Mouse (Mus musculus) midbrain, postnatal 0 days (tissue): ENCODE data around the gene C9orf72. TPM values are rescaled to one million over a fixed set of nuclear protein-coding genes. Genes with fewer than 3 reads are reported as not detected.
"Not testable (repeated sequence)": the region's sequence is repeated elsewhere in the genome, so short reads cannot be mapped to it uniquely, and the experiment has no call there.

Source experiments
- ATAC-seq: fragments of 200-750 bp; cut with Nextera tagmentation; 2 replicates; pipeline ENCODE4 v1.8.0; 2017; ENCODE audit warnings: moderate number of reproducible peaks, mild to moderate bottlenecking, moderate TSS enrichment, moderate library complexity; ENCODE audit not compliant: low FRiP score
- DNase-seq: peaks from one replicate; pipeline ENCODE4 v3.0.0-alpha.2; 2015; ENCODE audit warnings: low spot score
- H3K27ac ChIP-seq: fragments of 300-500 bp; sonication (generic); 2 replicates; pipeline ENCODE4 v1.5.1; 2014; ENCODE audit warnings: low read depth, mild to moderate bottlenecking, low read length, mixed read lengths
- H3K27me3 ChIP-seq: fragments of 300-500 bp; sonication (generic); 2 replicates; pipeline ENCODE4 v1.6.1; 2014; ENCODE audit warnings: low read length, control low read depth, mixed read lengths; ENCODE audit not compliant: insufficient read depth
- H3K36me3 ChIP-seq: fragments of 300-500 bp; sonication (generic); 2 replicates; pipeline ENCODE4 v1.6.1; 2014; ENCODE audit warnings: low read length, control low read depth, mixed read lengths; ENCODE audit not compliant: insufficient read depth
- H3K4me1 ChIP-seq: fragments of 300-500 bp; sonication (generic); 2 replicates; pipeline ENCODE4 v1.6.1; 2014; ENCODE audit warnings: mild to moderate bottlenecking, control low read depth, antibody characterized with exemption, low read length, mixed read lengths; ENCODE audit not compliant: insufficient read depth
- H3K4me2 ChIP-seq: fragments of 300-500 bp; sonication (generic); 2 replicates; pipeline ENCODE4 v1.6.1; 2014; ENCODE audit warnings: low read depth, mild to moderate bottlenecking, low read length, mixed read lengths; ENCODE audit not compliant: poor library complexity, severe bottlenecking
- H3K4me3 ChIP-seq: fragments of 300-500 bp; sonication (generic); 2 replicates; pipeline ENCODE4 v1.5.1; 2014; ENCODE audit warnings: low read depth, mild to moderate bottlenecking, low read length, moderate library complexity
- H3K9ac ChIP-seq: fragments of 300-500 bp; sonication (generic); replicated peaks from 2 replicates; pipeline ENCODE4 v1.6.1; 2014; ENCODE audit warnings: mild to moderate bottlenecking, low read length, moderate library complexity, mixed read lengths; ENCODE audit not compliant: poor library complexity, severe bottlenecking
- H3K9me3 ChIP-seq: fragments of 300-500 bp; sonication (generic); 2 replicates; pipeline ENCODE4 v1.6.1; 2016; ENCODE audit warnings: low read length, control low read depth
- CTCF ChIP-seq: IDR thresholded peaks from 2 replicates; pipeline ENCODE4 v1.5.1; 2016; ENCODE audit warnings: antibody characterized with exemption, mild to moderate bottlenecking
- WGBS: fragments of 180-500 bp; shearing (Covaris S2); extraction: QIAGEN DNeasy Blood & Tissue Kit; methylation state at CpG from one replicate; pipeline ENCODE4 v1.1.7; 2014; 5-methylcytosine and 5-hydroxymethylcytosine counted together
- polyA plus RNA-seq: library from polyadenylated mRNA; unstranded; fragments of >200 nt; fragmentation: Nextera tagmentation; extraction: Ambion mirVana; gene quantifications from 2 replicates; pipeline ENCODE4 v1.2.1, GENCODE M21; 2015
- total RNA-seq: library from RNA; depleted of rRNA; stranded (reverse); fragments of >200 nt; gene quantifications from 2 replicates; pipeline ENCODE4 v1.2.3, GENCODE M21; 2014; rRNA removed

C9orf72 gene
- total RNA-seq = 54.4 and 65.9 TPM in 2 replicates
- polyA plus RNA-seq = 49.7 and 51.7 TPM in 2 replicates

DNA sequence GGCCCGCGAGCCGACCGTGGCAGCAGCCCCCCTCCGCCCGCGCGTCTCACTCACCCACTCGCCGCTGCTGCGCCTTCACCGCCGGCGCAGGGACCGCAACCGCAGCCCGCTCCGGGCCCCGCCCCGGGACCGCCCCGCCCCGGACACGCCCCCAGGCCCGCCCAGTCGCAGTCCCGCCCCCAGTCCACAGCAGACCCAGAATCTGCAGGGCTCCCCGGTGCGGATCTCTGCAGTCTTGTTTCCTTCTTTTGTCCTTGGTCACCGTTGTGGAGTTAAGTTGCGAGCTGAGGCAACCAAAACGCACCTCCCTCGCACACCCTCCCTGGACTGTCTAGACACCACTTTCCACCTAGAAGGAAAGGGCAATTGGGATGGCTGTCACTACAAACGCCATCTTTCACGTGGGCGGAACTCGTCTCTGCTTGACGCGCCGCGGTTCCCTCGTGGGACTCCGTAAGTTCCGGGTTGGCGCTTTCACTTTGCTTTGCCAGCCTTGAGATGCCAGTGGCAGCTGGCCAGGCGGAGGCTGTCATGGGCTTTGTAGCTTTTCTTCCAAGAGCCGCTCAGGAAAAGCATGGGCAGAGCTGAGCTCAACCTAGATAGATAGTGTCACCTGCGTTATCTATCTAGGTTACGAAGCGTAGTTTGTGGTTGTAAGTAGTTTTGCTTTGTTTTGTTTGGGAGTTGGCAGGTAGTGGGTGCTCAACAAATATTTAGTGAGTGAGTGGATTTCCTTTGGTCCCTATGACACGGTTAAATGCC lies at the start of gene C9orf72:
Gene C9orf72 (minus strand): TSS at position 442 of the 762 bp plus-strand sequence.
- ATAC-seq (peak; percentile 96), DNase-seq (peak; percentile 99)
- H3K4me2 ChIP-seq = peak within 1 kb of the TSS; percentile 82
- peak within 1 kb of the TSS; percentile 93 for H3K4me3 ChIP-seq
- no peaks in the 10 kb centered on the region for H3K27me3 ChIP-seq
- WGBS = under 1% methylated on average over 41 of the region's 51 CpGs
- no peaks in the 10 kb centered on the region for H3K36me3 ChIP-seq
- TF ChIP-seq CTCF = no peak; the same call in 1 of the 2 replicates
- H3K4me1 ChIP-seq = no peaks in the 10 kb centered on the region
- H3K27ac ChIP-seq = peak within 1 kb of the TSS; percentile 78
- no peaks in the 10 kb centered on the region for H3K9me3 ChIP-seq
- H3K9ac ChIP-seq = peak within 1 kb of the TSS; percentile 80

GRCm38 (mm10) chr4:35259006-35259405 lies 33.0 kb upstream of the C9orf72 start:
- Histone ChIP-seq H3K27ac (no peak overlapping the region), H3K9me3 (no peaks in the 10 kb centered on the region), H3K4me2 (no peak overlapping the region), H3K4me3 (no peak overlapping the region), H3K36me3 (no peaks in the 10 kb centered on the region), H3K27me3 (no peaks in the 10 kb centered on the region), H3K4me1 (no peaks in the 10 kb centered on the region), H3K9ac (no peak overlapping the region)
- DNase-seq = no peak
- no peak for TF ChIP-seq CTCF
- 81% methylated on average over 9 of the region's 9 CpGs for WGBS
- ATAC-seq = no peak

- no peak overlapping the region for H3K9ac ChIP-seq
- no peak for TF ChIP-seq CTCF
- no peaks in the 10 kb centered on the region for H3K4me1 ChIP-seq
- DNase-seq (no peak), ATAC-seq (no peak)
- H3K36me3 ChIP-seq = no peaks in the 10 kb centered on the region
- H3K4me2 ChIP-seq = no peak overlapping the region
- WGBS = 87% methylated on average over 1 of the region's 1 CpGs
- H3K4me3 ChIP-seq = no peak overlapping the region
- no peaks in the 10 kb centered on the region for H3K9me3 ChIP-seq
- no peak overlapping the region for H3K27ac ChIP-seq
- no peaks in the 10 kb centered on the region for H3K27me3 ChIP-seq
Observed at GRCm38 (mm10) chr4:35244023-35244422, 18.0 kb upstream of the C9orf72 start.

DNA sequence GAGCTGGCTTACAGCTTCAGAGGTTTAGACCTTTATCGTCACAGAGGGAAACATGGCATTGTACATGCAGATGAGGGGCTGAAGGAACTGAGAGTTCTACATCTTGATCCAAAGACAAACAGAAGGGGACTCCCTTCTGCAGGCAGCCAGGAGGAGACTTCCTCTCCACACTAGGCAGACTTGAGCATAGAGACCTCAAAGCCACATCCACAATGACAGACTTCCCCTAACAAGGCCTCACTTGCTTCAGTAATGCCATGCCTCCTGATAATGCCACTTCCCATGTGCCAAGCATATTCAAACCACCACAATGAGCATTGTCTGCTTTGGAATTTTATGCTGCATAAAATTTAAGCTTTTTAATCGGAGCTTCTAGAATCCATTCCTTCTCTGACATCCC lies 15.8 kb upstream of the C9orf72 start:
- 84% methylated on average over 2 of the region's 2 CpGs for WGBS
- H3K27ac ChIP-seq = no peak overlapping the region
- ATAC-seq = no peak
- H3K9me3 ChIP-seq = no peaks in the 10 kb centered on the region
- no peak for DNase-seq
- H3K4me1 ChIP-seq = no peaks in the 10 kb centered on the region
- no peaks in the 10 kb centered on the region for H3K27me3 ChIP-seq
- no peak for TF ChIP-seq CTCF
- no peaks in the 10 kb centered on the region for H3K36me3 ChIP-seq
- H3K4me2 ChIP-seq = no peak overlapping the region
- no peak overlapping the region for H3K9ac ChIP-seq
- no peak overlapping the region for H3K4me3 ChIP-seq

GRCm38 (mm10) chr4:35238696-35239095 lies 12.7 kb upstream of the C9orf72 start:
- no peak for TF ChIP-seq CTCF
- Histone ChIP-seq H3K4me1 (no peaks in the 10 kb centered on the region), H3K27ac (no peak overlapping the region), H3K9ac (no peak overlapping the region), H3K4me3 (no peak overlapping the region), H3K4me2 (no peak overlapping the region), H3K27me3 (no peaks in the 10 kb centered on the region), H3K36me3 (no peaks in the 10 kb centered on the region), H3K9me3 (no peaks in the 10 kb centered on the region)
- 0 out of 2 replicates have a peak, but pooled peaks have one; percentile 7 for ATAC-seq
- WGBS = 41% methylated on average over 4 of the region's 4 CpGs
- DNase-seq = peak; percentile 15

DNA sequence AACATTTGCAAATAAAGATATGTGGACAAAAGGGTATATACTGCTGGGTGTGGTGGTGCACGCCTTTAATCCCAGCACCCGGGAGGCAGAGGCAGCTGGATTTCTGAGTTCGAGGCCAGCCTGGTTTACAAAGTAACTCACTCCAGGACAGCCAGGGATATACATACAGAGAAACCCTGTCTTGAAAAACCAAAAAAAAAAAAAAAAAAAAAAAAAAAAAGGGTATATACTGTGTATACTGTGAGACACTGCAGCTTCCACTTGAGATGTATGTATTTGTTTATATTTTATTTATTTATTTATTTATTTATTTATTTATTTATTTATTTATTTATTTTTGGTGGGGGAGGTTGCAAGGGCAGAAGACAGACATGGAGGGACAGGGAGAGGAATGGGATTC lies 12.3 kb upstream of the C9orf72 start:
- 0 out of 2 replicates have a peak, but pooled peaks have one; percentile 27 for ATAC-seq
- 88% methylated on average over 3 of the region's 3 CpGs for WGBS
- H3K36me3 ChIP-seq, DNase-seq, H3K27ac ChIP-seq, H3K9ac ChIP-seq, H3K27me3 ChIP-seq, H3K4me2 ChIP-seq, H3K4me1 ChIP-seq, H3K4me3 ChIP-seq, H3K9me3 ChIP-seq: not testable (repeated sequence)
